Mouse (Mus musculus): ENCODE data around the gene Wnt10b. TPM values are rescaled to one million over a fixed set of nuclear protein-coding genes. Genes with fewer than 3 reads are reported as not detected.

Gene Wnt10b
- polyA plus RNA-seq, 1 experiment from 2014 or later, result 0.95 TPM

- WGBS, result 3% methylated on average over 12 of the region's 12 CpGs
- DNase-seq (ENCODE audit: low spot score) (no peak), ATAC-seq (ENCODE audit: insufficient read depth, low FRiP score, low TSS enrichment) (no peak)
- Histone ChIP-seq H3K36me3 (ENCODE audit: control insufficient read depth, insufficient read depth, low read length) (no peaks in the 10 kb centered on the region), H3K27me3 (ENCODE audit: control insufficient read depth, insufficient read depth, low read length) (peaks cover 77% of the 10 kb centered on the region), H3K9ac (ENCODE audit: low read length) (no peak overlapping the region), H3K4me1 (ENCODE audit: control insufficient read depth, insufficient read depth, low read length) (peaks cover 16% of the 10 kb centered on the region), H3K4me2 (ENCODE audit: low read depth) (peak overlapping the region; percentile 37; the same call in 1 of the 2 replicates), H3K9me3 (ENCODE audit: control insufficient read depth, low read length) (no peaks in the 10 kb centered on the region), H3K27ac (ENCODE audit: low read depth, low read length) (no peak overlapping the region), H3K4me3 (ENCODE audit: low read depth, low read length) (peak overlapping the region; percentile 16)
Observed at GRCm38 (mm10) chr15:98771813-98772425, 6.0 kb downstream of the Wnt10b start.

- Histone ChIP-seq H3K4me3 (ENCODE audit: low read depth, low read length) (no peak overlapping the region), H3K36me3 (ENCODE audit: control insufficient read depth, insufficient read depth, low read length) (no peaks in the 10 kb centered on the region), H3K27ac (ENCODE audit: low read depth, low read length) (no peak overlapping the region), H3K9ac (ENCODE audit: low read length) (no peak overlapping the region), H3K9me3 (ENCODE audit: control insufficient read depth, low read length) (no peaks in the 10 kb centered on the region), H3K4me2 (ENCODE audit: low read depth) (no peak overlapping the region), H3K27me3 (ENCODE audit: control insufficient read depth, insufficient read depth, low read length) (peaks cover 46% of the 10 kb centered on the region), H3K4me1 (ENCODE audit: control insufficient read depth, insufficient read depth, low read length) (peaks cover 8% of the 10 kb centered on the region; the same call in 1 of the 2 replicates)
- no peak for ATAC-seq (ENCODE audit: insufficient read depth, low FRiP score, low TSS enrichment)
- DNase-seq (ENCODE audit: low spot score), result no peak
- 12% methylated on average over 5 of the region's 5 CpGs for WGBS
Observed at GRCm38 (mm10) chr15:98768259-98768658, 9.7 kb downstream of the Wnt10b start.

- H3K4me3 ChIP-seq (ENCODE audit: low read depth, low read length), result no peak overlapping the region
- H3K27me3 ChIP-seq (ENCODE audit: control insufficient read depth, insufficient read depth, low read length), result peaks cover 23% of the 10 kb centered on the region
- DNase-seq (ENCODE audit: low spot score) (no peak), ATAC-seq (ENCODE audit: insufficient read depth, low FRiP score, low TSS enrichment) (no peak)
- H3K27ac ChIP-seq (ENCODE audit: low read depth, low read length), result no peak overlapping the region
- WGBS, result 64% methylated on average over 4 of the region's 4 CpGs
- H3K4me1 ChIP-seq (ENCODE audit: control insufficient read depth, insufficient read depth, low read length), result peaks cover 3% of the 10 kb centered on the region; the same call in 1 of the 2 replicates
- no peak overlapping the region for H3K4me2 ChIP-seq (ENCODE audit: low read depth)
- no peak overlapping the region for H3K9ac ChIP-seq (ENCODE audit: low read length)
- no peaks in the 10 kb centered on the region for H3K9me3 ChIP-seq (ENCODE audit: control insufficient read depth, low read length)
- H3K36me3 ChIP-seq (ENCODE audit: control insufficient read depth, insufficient read depth, low read length), result no peaks in the 10 kb centered on the region
Observed at GRCm38 (mm10) chr15:98765929-98766328, 12.0 kb downstream of the Wnt10b start.

GRCm38 (mm10) chr15:98762670-98763529, 15.1 kb downstream of the Wnt10b start, which contains the start of gene Arf3:
Gene Arf3, minus strand, starts transcription at chr15:98763214.
- DNase-seq (ENCODE audit: low spot score) (peak; percentile 97), ATAC-seq (ENCODE audit: insufficient read depth, low FRiP score, low TSS enrichment) (peak; percentile 93)
- Histone ChIP-seq H3K9me3 (ENCODE audit: control insufficient read depth, low read length) (no peaks in the 10 kb centered on the region), H3K27ac (ENCODE audit: low read depth, low read length) (peak within 1 kb of the TSS; percentile 73), H3K4me2 (ENCODE audit: low read depth) (peak within 1 kb of the TSS; percentile 90), H3K9ac (ENCODE audit: low read length) (peak within 1 kb of the TSS; percentile 93), H3K4me1 (ENCODE audit: control insufficient read depth, insufficient read depth, low read length) (peaks cover 3% of the 10 kb centered on the region; the same call in 1 of the 2 replicates), H3K27me3 (ENCODE audit: control insufficient read depth, insufficient read depth, low read length) (peaks cover 6% of the 10 kb centered on the region), H3K4me3 (ENCODE audit: low read depth, low read length) (peak within 1 kb of the TSS; percentile 98), H3K36me3 (ENCODE audit: control insufficient read depth, insufficient read depth, low read length) (0 out of 2 replicates have a peak, but pooled peaks cover 2% of the 10 kb centered on the region)
- WGBS, result under 1% methylated on average over 60 of the region's 76 CpGs

- Histone ChIP-seq H3K9ac (ENCODE audit: low read length) (peak overlapping the region; percentile 93), H3K27me3 (ENCODE audit: control insufficient read depth, insufficient read depth, low read length) (peaks cover 6% of the 10 kb centered on the region), H3K9me3 (ENCODE audit: control insufficient read depth, low read length) (no peaks in the 10 kb centered on the region), H3K36me3 (ENCODE audit: control insufficient read depth, insufficient read depth, low read length) (0 out of 2 replicates have a peak, but pooled peaks cover 2% of the 10 kb centered on the region), H3K27ac (ENCODE audit: low read depth, low read length) (peak overlapping the region; percentile 73), H3K4me2 (ENCODE audit: low read depth) (peak overlapping the region; percentile 90), H3K4me3 (ENCODE audit: low read depth, low read length) (peak overlapping the region; percentile 98), H3K4me1 (ENCODE audit: control insufficient read depth, insufficient read depth, low read length) (peaks cover 3% of the 10 kb centered on the region; the same call in 1 of the 2 replicates)
- WGBS, result 0% methylated on average over 24 of the region's 24 CpGs
- ATAC-seq (ENCODE audit: insufficient read depth, low FRiP score, low TSS enrichment) (peak; percentile 59), DNase-seq (ENCODE audit: low spot score) (peak; percentile 82)
Observed at GRCm38 (mm10) chr15:98762201-98762621, 15.7 kb downstream of the Wnt10b start.

GRCm38 (mm10) chr15:98754125-98754524, 23.8 kb downstream of the Wnt10b start:
- 93% methylated on average over 2 of the region's 2 CpGs for WGBS
- H3K4me1 ChIP-seq (ENCODE audit: control insufficient read depth, insufficient read depth, low read length), result no peaks in the 10 kb centered on the region
- no peak for DNase-seq (ENCODE audit: low spot score)
- H3K36me3 ChIP-seq (ENCODE audit: control insufficient read depth, insufficient read depth, low read length), result 0 out of 2 replicates have a peak, but pooled peaks cover 2% of the 10 kb centered on the region
- H3K4me2 ChIP-seq (ENCODE audit: low read depth), result no peak overlapping the region
- ATAC-seq (ENCODE audit: insufficient read depth, low FRiP score, low TSS enrichment), result no peak
- H3K27me3 ChIP-seq (ENCODE audit: control insufficient read depth, insufficient read depth, low read length), result no peaks in the 10 kb centered on the region
- H3K4me3 ChIP-seq (ENCODE audit: low read depth, low read length), result no peak overlapping the region
- H3K27ac ChIP-seq (ENCODE audit: low read depth, low read length), result no peak overlapping the region
- no peak overlapping the region for H3K9ac ChIP-seq (ENCODE audit: low read length)
- no peaks in the 10 kb centered on the region for H3K9me3 ChIP-seq (ENCODE audit: control insufficient read depth, low read length)

- Histone ChIP-seq H3K4me3 (ENCODE audit: low read depth, low read length) (no peak overlapping the region), H3K36me3 (ENCODE audit: control insufficient read depth, insufficient read depth, low read length) (no peaks in the 10 kb centered on the region)
- 82% methylated on average over 8 of the region's 8 CpGs for WGBS
Observed at GRCm38 (mm10) chr15:98753021-98753423, 24.9 kb downstream of the Wnt10b start.

GRCm38 (mm10) chr15:98749093-98749492, 28.9 kb downstream of the Wnt10b start:
- ATAC-seq (ENCODE audit: insufficient read depth, low FRiP score, low TSS enrichment) (no peak), DNase-seq (ENCODE audit: low spot score) (no peak)
- H3K4me2 ChIP-seq (ENCODE audit: low read depth), result no peak overlapping the region
- no peak overlapping the region for H3K9ac ChIP-seq (ENCODE audit: low read length)
- 96% methylated on average over 2 of the region's 2 CpGs for WGBS
- H3K4me3 ChIP-seq (ENCODE audit: low read depth, low read length), result no peak overlapping the region
- no peaks in the 10 kb centered on the region for H3K36me3 ChIP-seq (ENCODE audit: control insufficient read depth, insufficient read depth, low read length)
- no peaks in the 10 kb centered on the region for H3K27me3 ChIP-seq (ENCODE audit: control insufficient read depth, insufficient read depth, low read length)
- no peaks in the 10 kb centered on the region for H3K4me1 ChIP-seq (ENCODE audit: control insufficient read depth, insufficient read depth, low read length)
- no peak overlapping the region for H3K27ac ChIP-seq (ENCODE audit: low read depth, low read length)
- no peaks in the 10 kb centered on the region for H3K9me3 ChIP-seq (ENCODE audit: control insufficient read depth, low read length)

More at GRCm38 (mm10) chr15:98753021-98753423, 24.9 kb downstream of the Wnt10b start:
- no peaks in the 10 kb centered on the region for H3K4me1 ChIP-seq (ENCODE audit: control insufficient read depth, insufficient read depth, low read length)
- H3K4me2 ChIP-seq (ENCODE audit: low read depth), result no peak overlapping the region
- no peaks in the 10 kb centered on the region for H3K9me3 ChIP-seq (ENCODE audit: control insufficient read depth, low read length)
- H3K9ac ChIP-seq (ENCODE audit: low read length), result no peak overlapping the region
- no peak for DNase-seq (ENCODE audit: low spot score)
- H3K27me3 ChIP-seq (ENCODE audit: control insufficient read depth, insufficient read depth, low read length), result no peaks in the 10 kb centered on the region
- no peak for ATAC-seq (ENCODE audit: insufficient read depth, low FRiP score, low TSS enrichment)
- no peak overlapping the region for H3K27ac ChIP-seq (ENCODE audit: low read depth, low read length)
